Mouse (Mus musculus): Measurements from ENCODE around the gene Dock1. TPM values are rescaled to one million over a fixed set of nuclear protein-coding genes. Genes with fewer than 3 reads are reported as not detected.

The Dock1 gene
- total RNA-seq, 2 experiments from 2014 or later: 46.8 to 47.5 TPM

- DNase-seq: no peak
- intact Hi-C loops (cut with DNase I): no loop called here
Observed at GRCm38 (mm10) chr7:134748376-134748775, 77.9 kb downstream of the Dock1 start.

- DNase-seq: no peak
- intact Hi-C loops (cut with DNase I): no loop called here
Observed at GRCm38 (mm10) chr7:134749613-134750012, 79.2 kb downstream of the Dock1 start.

GRCm38 (mm10) chr7:134751496-134751895, 81.0 kb downstream of the Dock1 start:
- intact Hi-C loops (cut with DNase I): no loop called here
- DNase-seq: no peak

GRCm38 (mm10) chr7:134753417-134753816, 83.0 kb downstream of the Dock1 start:
- no peak for DNase-seq
- intact Hi-C loops (cut with DNase I): no loop called here

- intact Hi-C loops (cut with DNase I): no loop called here
- no peak for DNase-seq
Observed at GRCm38 (mm10) chr7:134757605-134758004, 87.2 kb downstream of the Dock1 start.

GRCm38 (mm10) chr7:134761799-134762198, 91.3 kb downstream of the Dock1 start:
- no peak for DNase-seq
- intact Hi-C loops (cut with DNase I): no loop called here

- no peak for DNase-seq
- intact Hi-C loops (cut with DNase I): no loop called here
Observed at GRCm38 (mm10) chr7:134765130-134765529, 94.7 kb downstream of the Dock1 start.

GRCm38 (mm10) chr7:134771314-134771713, 100.9 kb downstream of the Dock1 start:
- intact Hi-C loops (cut with DNase I): loop anchor here (5.0 kb wide), 1 partner anchor 99 kb away; the partner anchor contains the start of gene Dock1
- DNase-seq: no peak

GRCm38 (mm10) chr7:134772363-134772762, 101.9 kb downstream of the Dock1 start:
- intact Hi-C loops (cut with DNase I): loop anchor here (5.0 kb wide), 1 partner anchor 100 kb away; the partner anchor contains the start of gene Dock1
- peak; percentile 13 to 15 for DNase-seq

GRCm38 (mm10) chr7:134772867-134773590, 102.6 kb downstream of the Dock1 start:
- DNase-seq: no peak
- intact Hi-C loops (cut with DNase I): loop anchor here (5.0 kb wide), 1 partner anchor 101 kb away; the partner anchor contains the start of gene Dock1

- intact Hi-C loops (cut with DNase I): loop anchor here (5.0 kb wide), 1 partner anchor 102 kb away; the partner anchor contains the start of gene Dock1
- DNase-seq: no peak
Observed at GRCm38 (mm10) chr7:134773761-134774415, 103.4 kb downstream of the Dock1 start.

- intact Hi-C loops (cut with DNase I): loop anchor here (5.0 kb wide), 1 partner anchor 102 kb away; the partner anchor contains the start of gene Dock1
Observed at GRCm38 (mm10) chr7:134774468-134775162, 104.2 kb downstream of the Dock1 start.

GRCm38 (mm10) chr7:134775671-134776070, 105.2 kb downstream of the Dock1 start:
- no peak for DNase-seq
- intact Hi-C loops (cut with DNase I): no loop called here

More at GRCm38 (mm10) chr7:134774468-134775162, 104.2 kb downstream of the Dock1 start:
- no peak for DNase-seq

- intact Hi-C loops (cut with DNase I): no loop called here
- DNase-seq: no peak
Observed at GRCm38 (mm10) chr7:134776306-134776705, 105.9 kb downstream of the Dock1 start.

GRCm38 (mm10) chr7:134779761-134780160, 109.3 kb downstream of the Dock1 start:
- intact Hi-C loops (cut with DNase I): no loop called here
- no peak for DNase-seq

- no peak for DNase-seq
- intact Hi-C loops (cut with DNase I): no loop called here
Observed at GRCm38 (mm10) chr7:134787110-134787509, 116.7 kb downstream of the Dock1 start.

- intact Hi-C loops (cut with DNase I): no loop called here
- no peak for DNase-seq
Observed at GRCm38 (mm10) chr7:134794889-134795288, 124.4 kb downstream of the Dock1 start.

GRCm38 (mm10) chr7:134800079-134800478, 129.6 kb downstream of the Dock1 start:
- intact Hi-C loops (cut with DNase I): no loop called here
- peak in 1 of 2 experiments; percentile 7 for DNase-seq

- intact Hi-C loops (cut with DNase I): no loop called here
- DNase-seq: no peak
Observed at GRCm38 (mm10) chr7:134804422-134804821, 134.0 kb downstream of the Dock1 start.

- intact Hi-C loops (cut with DNase I): no loop called here
- no peak for DNase-seq
Observed at GRCm38 (mm10) chr7:134806799-134807198, 136.3 kb downstream of the Dock1 start.

- DNase-seq: no peak
- intact Hi-C loops (cut with DNase I): no loop called here
Observed at GRCm38 (mm10) chr7:134808406-134808805, 138.0 kb downstream of the Dock1 start.
